Mouse (Mus musculus) layer of hippocampus, adult 2 months (tissue): ENCODE measurements around the gene Idi2. TPM values are rescaled to one million over a fixed set of nuclear protein-coding genes. Genes with fewer than 3 reads are reported as not detected.
"Not testable (repeated sequence)": the region's sequence is repeated elsewhere in the genome, so short reads cannot be mapped to it uniquely, and the experiment has no call there.

ENCODE experiments used
- DNase-seq, 2 experiments: peaks; one replicate each; pipeline ENCODE4 v3.0.0; 2022; ENCODE audit warnings: low spot score in 2 of 2
- H3K27ac ChIP-seq: fragments of 200-600 bp; 2 replicates; pipeline ENCODE4 v1.8.1; 2022
- H3K4me3 ChIP-seq: fragments of 200-600 bp; 2 replicates; pipeline ENCODE4 v1.8.1; 2022; ENCODE audit warnings: mild to moderate bottlenecking
- CTCF ChIP-seq: fragments of 200-600 bp; conservative IDR thresholded peaks from 2 replicates; pipeline ENCODE4 v1.8.1; 2022; ENCODE audit warnings: antibody characterized with exemption, mild to moderate bottlenecking, moderate library complexity
- microRNA-seq, 2 experiments: library from miRNA; unstranded; fragments of <30 nt; microRNA quantifications; one replicate each; pipeline ENCODE4 v1.2.0; 2021
- total RNA-seq, 2 experiments: library from RNA; stranded (reverse); gene quantifications; 2 replicates each; pipeline ENCODE4 v1.2.3; 2021

Idi2 gene
- total RNA-seq, 2 experiments from 2014 or later, result not detected

GRCm38 (mm10) chr13:8965224-8965623 lies 12.6 kb downstream of the Idi2 start:
- no peak for DNase-seq
- H3K4me3 ChIP-seq, result no peak overlapping the region
- TF ChIP-seq CTCF, result no peak
- H3K27ac ChIP-seq, result no peak overlapping the region

- Histone ChIP-seq H3K27ac (no peak overlapping the region), H3K4me3 (no peak overlapping the region)
- no peak for DNase-seq
- no peak for TF ChIP-seq CTCF
These were observed 15.1 kb downstream of the Idi2 start for GRCm38 (mm10) chr13:8967742-8968141.

GRCm38 (mm10) chr13:8972369-8972768 lies 19.7 kb downstream of the Idi2 start:
- no peak for DNase-seq
- Histone ChIP-seq H3K27ac (no peak overlapping the region), H3K4me3 (no peak overlapping the region)
- peak; percentile 57 for TF ChIP-seq CTCF

DNA sequence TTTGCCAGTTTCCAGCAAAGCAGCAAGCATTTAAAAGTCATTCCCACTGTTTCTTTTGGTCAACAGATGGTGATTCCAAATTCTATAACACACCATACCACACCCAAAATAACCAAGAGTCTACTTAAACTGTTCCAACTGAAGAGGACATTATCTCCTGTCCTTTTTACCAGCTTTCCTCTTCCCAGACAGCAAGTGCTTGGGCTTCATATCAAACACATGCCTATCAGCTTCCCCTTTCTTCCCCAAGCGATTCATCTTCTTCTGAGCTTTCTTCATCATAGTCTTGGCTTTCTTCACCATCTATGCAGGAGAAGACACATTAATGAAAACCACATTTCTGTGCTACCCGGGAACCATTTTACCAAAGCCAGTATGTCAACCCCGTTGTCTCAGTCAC lies 20.3 kb downstream of the Idi2 start:
- H3K27ac ChIP-seq, result no peak overlapping the region

GRCm38 (mm10) chr13:8992231-8992630 lies 39.6 kb downstream of the Idi2 start:
- Histone ChIP-seq H3K4me3 (no peak overlapping the region), H3K27ac (no peak overlapping the region)
- no peak for DNase-seq
- TF ChIP-seq CTCF, result no peak

More for the DNA sequence above, 20.3 kb downstream of the Idi2 start:
- H3K4me3 ChIP-seq, result no peak overlapping the region
- no peak for TF ChIP-seq CTCF
- no peak for DNase-seq

GRCm38 (mm10) chr13:8995159-8995989 lies 42.7 kb downstream of the Idi2 start:
- Histone ChIP-seq H3K27ac (peak overlapping the region; percentile 97), H3K4me3 (peak overlapping the region; percentile 90)
- DNase-seq, result peak in 1 of 2 experiments; percentile 3
- no peak for TF ChIP-seq CTCF

- TF ChIP-seq CTCF, result peak; percentile 87
- peak; percentile 95 to 98 for DNase-seq
- H3K27ac ChIP-seq, result peak within 1 kb of the TSS; percentile 97
- H3K4me3 ChIP-seq, result peak within 1 kb of the TSS; percentile 90
These were observed 43.5 kb downstream of the Idi2 start, which contains the start of gene Gtpbp4 for GRCm38 (mm10) chr13:8995990-8996786. TSS of gene Gtpbp4 (minus strand) at chr13:8996083.

- DNase-seq, H3K4me3 ChIP-seq, H3K27ac ChIP-seq: not testable (repeated sequence)
These were observed 44.6 kb downstream of the Idi2 start for GRCm38 (mm10) chr13:8997221-8997620.

GRCm38 (mm10) chr13:8999464-8999863 lies 46.8 kb downstream of the Idi2 start:
- no peak for DNase-seq
- no peak overlapping the region for H3K27ac ChIP-seq
- no peak for TF ChIP-seq CTCF
- H3K4me3 ChIP-seq, result no peak overlapping the region

GRCm38 (mm10) chr13:9003306-9003705 lies 50.6 kb downstream of the Idi2 start:
- no peak for DNase-seq
- Histone ChIP-seq H3K4me3 (no peak overlapping the region), H3K27ac (no peak overlapping the region)
- no peak for TF ChIP-seq CTCF

Small RNA genes within 50 kb of the gene (microRNA-seq; reads per million reads assigned to microRNA genes)
- 0 reads per million in 2 experiments for gene Gm22750

Other genes with a start within 250 kb of the Idi2 start
- 10 to 100 TPM; 88.3 to 92.9 TPM for gene Wdr37, start 81.0 kb upstream of the Idi2 start, total RNA-seq
- 10 to 100 TPM; 28.4 to 32.1 TPM for gene Idi1, start 67.4 kb upstream of the Idi2 start, total RNA-seq
- gene Gm9745, start 4.6 kb upstream of the Idi2 start, total RNA-seq, result not detected
- 10 to 100 TPM; 39.8 to 45.0 TPM for gene Gtpbp4, start 43.2 kb downstream of the Idi2 start, total RNA-seq
- 10 to 100 TPM; 72.7 to 76.8 TPM for gene Larp4b, start 141.0 kb downstream of the Idi2 start, total RNA-seq